Mouse (Mus musculus): ENCODE measurements at regions not wholly inside any gene's neighbourhood (a gene's known extent, or its start where the extent isn't known, plus 50 kb on each side); places are given as distances from the start of the nearest gene placed in this dataset.

DNA sequence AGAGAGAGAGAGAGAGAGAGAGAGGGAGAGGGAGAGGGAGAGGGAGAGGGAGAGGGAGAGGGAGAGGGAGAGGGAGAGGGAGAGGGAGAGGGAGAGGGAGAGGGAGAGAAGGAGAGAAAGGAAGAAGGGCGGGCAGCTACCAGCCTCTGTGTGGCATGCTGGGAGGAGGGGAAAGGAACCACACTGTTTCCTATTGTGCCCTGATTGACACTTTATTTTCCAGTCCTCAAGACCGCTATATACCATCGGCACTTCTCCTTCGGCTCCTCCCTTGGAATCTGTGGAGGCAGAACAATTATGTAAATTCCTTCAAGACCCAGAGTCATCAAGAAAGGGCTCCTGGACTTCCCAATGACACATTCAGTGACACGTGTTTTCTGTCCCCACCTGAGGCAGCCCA is 67.8 kb upstream of the Gpr12 start:
- TF ChIP-seq GATA4 (IDR thresholded peaks at IDR 0.05; ENCODE audit: insufficient replicate concordance, low read length) = no peak

DNA sequence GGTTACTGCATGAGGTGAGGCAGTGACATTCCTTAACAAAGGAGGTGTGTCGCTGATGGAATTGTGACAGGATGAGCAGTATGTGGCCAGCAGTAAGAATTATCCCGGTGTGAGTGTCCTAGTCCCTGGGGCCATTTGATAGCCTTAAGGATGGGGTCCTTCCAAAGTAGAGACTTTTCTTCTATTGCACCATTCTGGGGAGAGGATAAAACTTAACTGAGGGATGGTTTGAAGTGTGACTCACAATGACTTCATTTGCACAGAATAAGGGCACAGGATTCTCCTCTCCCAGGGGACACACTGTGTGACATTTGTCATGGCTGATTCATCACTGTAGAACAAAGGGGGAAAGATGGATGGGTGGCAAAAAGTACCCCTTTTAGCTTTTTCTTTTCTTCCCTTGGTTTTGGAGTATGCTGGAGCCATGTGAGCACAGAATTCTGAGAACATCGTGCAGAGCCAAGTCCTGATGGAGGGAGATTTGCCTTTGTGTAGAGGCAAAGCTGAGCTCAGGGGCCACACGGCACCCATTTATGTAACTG is 63.6 kb upstream of the Gpr12 start:
- TF ChIP-seq GATA4 (IDR thresholded peaks at IDR 0.05; ENCODE audit: insufficient replicate concordance, low read length) = no peak

DNA sequence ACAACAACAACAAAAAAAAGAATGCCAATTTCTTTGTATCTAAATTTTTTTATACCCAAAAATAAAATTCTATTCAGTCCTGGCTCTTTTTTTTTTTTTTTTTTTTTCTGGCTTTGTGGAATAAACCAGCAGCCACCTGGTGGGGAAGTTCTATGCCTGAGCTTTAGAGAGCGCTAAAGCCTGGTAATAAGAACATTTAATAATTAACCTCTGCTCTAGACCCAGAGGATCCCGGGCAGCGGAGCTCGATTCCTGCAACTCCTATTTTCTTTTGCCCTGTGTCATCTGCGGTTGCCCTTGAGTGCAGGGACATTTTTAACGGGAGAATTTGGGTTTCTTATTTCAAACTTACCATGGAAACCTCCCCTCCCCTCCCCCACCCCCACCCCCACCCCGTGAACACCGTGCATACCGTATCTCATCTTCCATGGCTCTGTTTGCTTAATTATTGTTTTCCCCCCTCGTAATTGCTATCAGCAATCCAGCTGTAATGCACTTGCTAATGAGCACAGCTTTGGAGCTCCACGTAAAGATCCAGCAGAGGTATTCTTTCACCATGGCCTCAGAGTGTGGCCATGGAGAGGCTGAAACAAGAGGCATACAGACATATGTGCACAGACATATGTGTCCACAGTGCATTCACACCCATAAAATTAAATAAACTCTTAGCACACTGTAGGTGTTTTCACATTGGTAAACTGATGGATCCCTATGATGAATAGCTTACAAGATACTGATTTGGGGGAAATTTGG is 62.8 kb upstream of the Gpr12 start:
- no peak for TF ChIP-seq GATA4 (IDR thresholded peaks at IDR 0.05; ENCODE audit: insufficient replicate concordance, low read length)

DNA sequence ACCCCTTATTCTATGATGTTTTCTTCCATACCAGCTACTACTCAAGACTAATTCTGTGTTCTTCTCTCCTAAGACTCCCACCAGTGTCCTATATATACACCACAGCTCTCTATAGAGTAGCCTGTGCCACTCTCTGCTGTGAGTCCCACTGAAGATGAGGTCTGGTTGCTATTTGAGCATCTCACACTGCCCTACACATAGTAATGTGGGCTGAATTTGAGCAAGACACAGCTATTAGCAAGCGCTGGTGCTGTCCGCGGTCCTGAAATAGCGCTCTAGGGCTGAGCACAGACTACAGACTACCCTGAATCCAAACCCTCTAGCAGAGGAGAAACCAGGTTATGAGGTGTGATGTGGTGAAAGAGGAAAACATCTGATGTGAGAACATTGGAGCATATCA is 59.5 kb upstream of the Gpr12 start:
- TF ChIP-seq GATA4 (IDR thresholded peaks at IDR 0.05; ENCODE audit: insufficient replicate concordance, low read length) = no peak

DNA sequence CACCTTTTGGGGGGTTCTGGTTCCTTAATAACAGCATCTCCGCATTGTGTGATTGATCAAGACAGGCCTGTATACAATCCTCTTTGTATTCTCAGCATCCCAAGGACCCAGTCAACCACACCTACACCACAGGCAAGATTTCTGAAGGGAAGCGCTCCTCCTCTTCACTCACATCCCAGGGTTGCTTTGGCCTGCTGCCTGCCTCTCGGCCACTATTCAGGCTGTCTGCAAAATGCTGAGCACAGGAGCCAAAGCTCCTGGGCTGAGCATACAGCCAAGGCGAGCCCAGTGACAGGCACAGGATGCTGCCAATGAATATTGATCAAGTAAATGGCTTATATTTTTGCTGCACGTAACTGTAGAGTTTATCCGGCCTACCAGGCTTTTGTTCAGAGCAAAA is 56.9 kb upstream of the Gpr12 start:
- no peak for TF ChIP-seq GATA4 (IDR thresholded peaks at IDR 0.05; ENCODE audit: insufficient replicate concordance, low read length)

DNA sequence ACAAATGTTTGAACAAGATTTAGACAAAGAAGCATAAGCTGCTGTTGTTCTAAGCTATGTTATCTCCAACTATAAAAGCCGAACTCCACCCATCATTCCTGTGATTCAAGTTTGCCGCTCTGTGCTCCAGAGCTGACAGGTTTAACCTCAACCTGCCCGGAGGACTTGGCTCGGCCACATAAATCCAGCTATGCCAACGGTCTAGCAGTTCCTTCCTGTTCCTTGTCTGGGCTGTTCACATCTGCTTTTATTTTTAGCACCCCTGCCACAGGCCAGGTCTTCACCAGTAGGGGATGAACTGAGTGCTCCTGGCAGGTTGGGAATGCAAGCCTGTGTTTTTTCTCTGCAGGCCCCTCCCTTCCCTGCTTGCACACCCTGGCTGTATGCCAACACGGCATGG is 51.8 kb upstream of the Gpr12 start:
- no peak for TF ChIP-seq GATA4 (IDR thresholded peaks at IDR 0.05; ENCODE audit: insufficient replicate concordance, low read length)
